30 mouse cellular contexts compared by ENCODE assay signal in the genomic region with DNA sequence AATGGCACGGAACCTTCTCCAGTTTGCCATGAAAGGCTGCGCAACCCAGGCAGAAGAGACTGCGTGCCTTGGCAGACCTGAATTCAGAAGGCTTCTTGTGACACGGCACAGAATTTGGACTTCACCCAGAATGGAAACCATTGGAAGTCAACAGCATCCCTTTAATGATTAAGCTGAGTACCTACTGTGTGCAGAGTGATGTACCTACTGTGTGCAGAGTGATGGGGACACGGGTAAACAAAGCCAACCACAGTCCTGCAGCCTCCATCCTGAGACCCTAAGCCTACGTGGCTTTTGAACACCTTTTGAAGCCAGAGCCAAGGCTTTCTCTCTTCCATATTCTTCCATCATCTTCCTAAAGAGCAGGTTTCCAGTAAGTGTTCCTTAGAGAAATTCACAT.
"Had no signal": no experiment of that assay in that cellular context is flagged by ENCODE, and none has a peak within 500 bp of the region (broad histone marks: within the 10 kb centered on the region; RNA-seq: fewer than 3 reads in every experiment).

No protein-coding gene starts in this region.

- H3K27me3 ChIP-seq: limb, embryonic 12.5 days; limb, embryonic 13.5 days; limb, embryonic 15.5 days; liver, embryonic 12.5 days; liver, embryonic 13.5 days; liver, embryonic 15.5 days; lung, embryonic 15.5 days; midbrain, embryonic 12.5 days; midbrain, embryonic 13.5 days; midbrain, embryonic 15.5 days had no signal

- DNase-seq: left cerebral cortex, postnatal 4 days; liver; liver, embryonic 13.5 days; liver, postnatal 0 days; lung, adult 18-20 months; lung, adult 2 months; lung, embryonic 14.5 days; lung, postnatal 10 days; lung, postnatal 14 days; lung, postnatal 36 days; lung, postnatal 4 days; midbrain, embryonic 14.5 days had no signal

- H3K9ac ChIP-seq: limb, embryonic 12.5 days; limb, embryonic 13.5 days; limb, embryonic 15.5 days; liver, embryonic 12.5 days; liver, embryonic 13.5 days; liver, embryonic 14.5 days; liver, embryonic 15.5 days; liver, postnatal 0 days; lung, embryonic 14.5 days; lung, embryonic 15.5 days; midbrain, embryonic 12.5 days; midbrain, embryonic 13.5 days; midbrain, embryonic 15.5 days had no signal

- ATAC-seq: liver, embryonic 12.5 days; liver, postnatal 0 days; lung, postnatal 0 days; midbrain, embryonic 13.5 days; midbrain, embryonic 15.5 days; midbrain, embryonic 16.5 days had no signal

- H3K9me3 ChIP-seq: limb, embryonic 10.5 days; limb, embryonic 12.5 days; limb, embryonic 13.5 days; limb, embryonic 15.5 days; liver, embryonic 12.5 days; liver, embryonic 13.5 days; liver, embryonic 15.5 days; lung, embryonic 15.5 days; megakaryocyte, embryonic 14.5 days; midbrain, embryonic 12.5 days; midbrain, embryonic 13.5 days; midbrain, embryonic 15.5 days had no signal

- H3K36me3 ChIP-seq: limb, embryonic 10.5 days; limb, embryonic 12.5 days; limb, embryonic 13.5 days; limb, embryonic 15.5 days; liver, embryonic 12.5 days; liver, embryonic 13.5 days; liver, embryonic 15.5 days; lung, embryonic 15.5 days; midbrain, embryonic 12.5 days; midbrain, embryonic 15.5 days had no signal

- H3K4me3 ChIP-seq: left cerebral cortex, adult 2 months; limb, embryonic 10.5 days; limb, embryonic 12.5 days; limb, embryonic 13.5 days; limb, embryonic 15.5 days; liver, embryonic 12.5 days; liver, embryonic 13.5 days; liver, embryonic 15.5 days; lung, embryonic 15.5 days; megakaryocyte, embryonic 14.5 days; midbrain, embryonic 12.5 days; midbrain, embryonic 13.5 days; midbrain, embryonic 15.5 days; myocyte had no signal

- H3K4me1 ChIP-seq: limb, embryonic 12.5 days; limb, embryonic 13.5 days; limb, embryonic 15.5 days; liver, embryonic 13.5 days; liver, embryonic 15.5 days; lung, embryonic 15.5 days; midbrain, embryonic 12.5 days had no signal

- H3K27ac ChIP-seq: limb, embryonic 10.5 days; limb, embryonic 12.5 days; limb, embryonic 13.5 days; limb, embryonic 15.5 days; liver, embryonic 12.5 days; liver, embryonic 13.5 days; liver, embryonic 14.5 days; liver, embryonic 15.5 days; lung, embryonic 15.5 days; macrophage; midbrain, embryonic 12.5 days; midbrain, embryonic 13.5 days; midbrain, embryonic 15.5 days had no signal

- H3K4me2 ChIP-seq: limb, embryonic 12.5 days; limb, embryonic 13.5 days; limb, embryonic 15.5 days; liver, embryonic 11.5 days; liver, embryonic 12.5 days; liver, embryonic 13.5 days; liver, embryonic 15.5 days; lung, embryonic 14.5 days; lung, embryonic 15.5 days; midbrain, embryonic 12.5 days; midbrain, embryonic 13.5 days; midbrain, embryonic 15.5 days had no signal
